In genomic region chr2:124532906-124533305, GRCm38 (mm10) we compare ENCODE assay signal across 16 mouse cellular contexts.
DNase-seq lines count a peak whose midpoint lies in the region; ATAC-seq and TF ChIP-seq lines count a peak whose summit lies in the region.
"Had no signal": no experiment of that assay in that cellular context is flagged by ENCODE, and none has a peak within 500 bp of the region (broad histone marks: within the 10 kb centered on the region; RNA-seq: fewer than 3 reads in every experiment).

No protein-coding gene starts in this region.

- no peak for TF ChIP-seq CTCF in layer of hippocampus, adult 2 months (conservative IDR thresholded peaks at IDR 0.05)
- TF ChIP-seq CTCF in gastrocnemius, adult 2 months (IDR thresholded peaks at IDR 0.05), result no peak

- H3K27me3 ChIP-seq in forebrain, embryonic 14.5 days (replicated peaks; ENCODE audit: control insufficient read depth, insufficient read depth, low read length), result no peaks in the 10 kb centered on the region
- H3K27me3 ChIP-seq in forebrain, embryonic 12.5 days, result no peaks in the 10 kb centered on the region
- H3K27me3 ChIP-seq: heart, embryonic 12.5 days; hindbrain, embryonic 15.5 days had no signal

- no peaks in the 10 kb centered on the region for H3K9me3 ChIP-seq in forebrain, embryonic 14.5 days (replicated peaks; ENCODE audit: control insufficient read depth, low read length)
- no peaks in the 10 kb centered on the region for H3K9me3 ChIP-seq in forebrain, embryonic 12.5 days
- H3K9me3 ChIP-seq: embryonic facial prominence, embryonic 10.5 days; forebrain, embryonic 10.5 days; heart, embryonic 12.5 days; hindbrain, embryonic 15.5 days had no signal

- intact Hi-C loops in gastrocnemius, adult 2 months (cut with DNase I), result no loop called here

- no peak overlapping the region for H3K4me2 ChIP-seq in forebrain, embryonic 14.5 days (ENCODE audit: low read length)
- no peak overlapping the region for H3K4me2 ChIP-seq in forebrain, embryonic 12.5 days
- H3K4me2 ChIP-seq: heart, embryonic 12.5 days; hindbrain, embryonic 15.5 days had no signal

- no peak overlapping the region for H3K4me3 ChIP-seq in forebrain, embryonic 14.5 days (ENCODE audit: low read depth, low read length)
- no peak overlapping the region for H3K4me3 ChIP-seq in forebrain, embryonic 12.5 days (replicated peaks)
- no peak overlapping the region for H3K4me3 ChIP-seq in layer of hippocampus, adult 2 months
- no peak overlapping the region for H3K4me3 ChIP-seq in gastrocnemius, adult 2 months
- H3K4me3 ChIP-seq: embryonic facial prominence, embryonic 10.5 days; forebrain, embryonic 10.5 days; heart, embryonic 12.5 days; hindbrain, embryonic 15.5 days had no signal

- H3K27ac ChIP-seq in forebrain, embryonic 14.5 days (ENCODE audit: low read depth, low read length), result no peak overlapping the region
- H3K27ac ChIP-seq in forebrain, embryonic 12.5 days, result no peak overlapping the region
- H3K27ac ChIP-seq in layer of hippocampus, adult 2 months, result peak overlapping the region; percentile 69
- H3K27ac ChIP-seq in gastrocnemius, adult 2 months, result no peak overlapping the region
- H3K27ac ChIP-seq: embryonic facial prominence, embryonic 10.5 days; forebrain, embryonic 10.5 days; hindbrain, embryonic 15.5 days had no signal

- DNase-seq in forebrain, embryonic 14.5 days (ENCODE audit: low spot score), result peak; percentile 62
- DNase-seq in layer of hippocampus, adult 2 months (ENCODE audit: low spot score in 2 of 2), result peak in 1 of 2 experiments; percentile 25
- DNase-seq in layer of hippocampus, postnatal 36 days, result no peak
- peak; percentile 35 for DNase-seq in brain, adult 2 months (ENCODE audit: low read depth, low spot score)
- peak; percentile 5 for DNase-seq in fat pad, adult 2 months (ENCODE audit: extremely low read depth, low read depth, low spot score)
- no peak for DNase-seq in gastrocnemius, adult 2 months
- DNase-seq: adrenal gland, adult 8-10 months; cerebellum, adult 9-10 months; gastrocnemius, postnatal 10 days; kidney, adult 2 months had no signal

- no peak overlapping the region for H3K9ac ChIP-seq in forebrain, embryonic 14.5 days (ENCODE audit: low read length)
- no peak overlapping the region for H3K9ac ChIP-seq in forebrain, embryonic 12.5 days
- H3K9ac ChIP-seq: heart, embryonic 12.5 days; hindbrain, embryonic 15.5 days had no signal

- no peaks in the 10 kb centered on the region for H3K36me3 ChIP-seq in forebrain, embryonic 14.5 days (ENCODE audit: control insufficient read depth, insufficient read depth, low read length)
- H3K36me3 ChIP-seq in forebrain, embryonic 12.5 days (replicated peaks), result no peaks in the 10 kb centered on the region
- H3K36me3 ChIP-seq: embryonic facial prominence, embryonic 10.5 days; forebrain, embryonic 10.5 days; heart, embryonic 12.5 days; hindbrain, embryonic 15.5 days had no signal

- 88% methylated on average over 3 of the region's 3 CpGs for WGBS in forebrain, embryonic 14.5 days
- 93% methylated on average over 3 of the region's 3 CpGs for WGBS in forebrain, embryonic 12.5 days

- H3K4me1 ChIP-seq in forebrain, embryonic 14.5 days (ENCODE audit: control insufficient read depth, insufficient read depth, low read length), result no peaks in the 10 kb centered on the region
- no peaks in the 10 kb centered on the region for H3K4me1 ChIP-seq in forebrain, embryonic 12.5 days
- H3K4me1 ChIP-seq: hindbrain, embryonic 15.5 days had no signal

- ATAC-seq in forebrain, embryonic 14.5 days, result no peak
- ATAC-seq in forebrain, embryonic 12.5 days (ENCODE audit: low FRiP score), result no peak
- ATAC-seq: intestine, embryonic 16.5 days had no signal

Comparison
In these comparisons a context has a peak if more than half of its experiments do, and no peak if none do; other contexts are left out.
1. DNase-seq: peak in forebrain, embryonic 14.5 days (single experiment), brain, adult 2 months (single experiment) and fat pad, adult 2 months (single experiment); none in layer of hippocampus, postnatal 36 days (0 of 2) and gastrocnemius, adult 2 months (single experiment).